Mouse (Mus musculus) embryo, embryonic 10 days (tissue): Measurements from ENCODE around the gene Lrp4.

Source experiments
- DNase-seq: peaks from one replicate; pipeline ENCODE4 v3.0.0-alpha.2; 2015; ENCODE audit warnings: low spot score

The Lrp4 gene

GRCm38 (mm10) chr2:91457259-91457655 lies at the start of gene Lrp4:
TSS of gene Lrp4 (plus strand) at chr2:91457511.
- DNase-seq = peak; percentile 63

- DNase-seq = no peak
Observed at GRCm38 (mm10) chr2:91408031-91408430, 49.3 kb upstream of the Lrp4 start.

GRCm38 (mm10) chr2:91411473-91411872 lies 45.8 kb upstream of the Lrp4 start:
- DNase-seq = peak; percentile 32

GRCm38 (mm10) chr2:91412361-91412760 lies 45.0 kb upstream of the Lrp4 start:
- DNase-seq = peak; percentile 54

- DNase-seq = no peak
Observed at GRCm38 (mm10) chr2:91413811-91414210, 43.5 kb upstream of the Lrp4 start.

- DNase-seq = no peak
Observed at GRCm38 (mm10) chr2:91421641-91422040, 35.7 kb upstream of the Lrp4 start.

GRCm38 (mm10) chr2:91424061-91424720 lies 33.1 kb upstream of the Lrp4 start:
- no peak for DNase-seq

- DNase-seq = no peak
Observed at GRCm38 (mm10) chr2:91426321-91426720, 31.0 kb upstream of the Lrp4 start.

GRCm38 (mm10) chr2:91429146-91429545 lies 28.2 kb upstream of the Lrp4 start:
- no peak for DNase-seq

GRCm38 (mm10) chr2:91429915-91430599 lies 27.3 kb upstream of the Lrp4 start:
- peak; percentile 22 for DNase-seq

GRCm38 (mm10) chr2:91430600-91430919 lies 26.8 kb upstream of the Lrp4 start:
- peak; percentile 14 for DNase-seq

GRCm38 (mm10) chr2:91436713-91437112 lies 20.6 kb upstream of the Lrp4 start:
- no peak for DNase-seq

GRCm38 (mm10) chr2:91437116-91437815 lies 20.0 kb upstream of the Lrp4 start:
- DNase-seq = no peak

- no peak for DNase-seq
Observed at GRCm38 (mm10) chr2:91439271-91439670, 18.0 kb upstream of the Lrp4 start.

- no peak for DNase-seq
Observed at GRCm38 (mm10) chr2:91439876-91440275, 17.4 kb upstream of the Lrp4 start.

- DNase-seq = no peak
Observed at GRCm38 (mm10) chr2:91440686-91441085, 16.6 kb upstream of the Lrp4 start.

GRCm38 (mm10) chr2:91441715-91442114 lies 15.6 kb upstream of the Lrp4 start:
- DNase-seq = no peak

GRCm38 (mm10) chr2:91442241-91442640 lies 15.1 kb upstream of the Lrp4 start:
- DNase-seq = no peak

- peak; percentile 97 for DNase-seq
Observed at GRCm38 (mm10) chr2:91444286-91444892, 12.9 kb upstream of the Lrp4 start, which contains the start of gene 1110051M20Rik. TSS of gene 1110051M20Rik (minus strand) at chr2:91444704.

GRCm38 (mm10) chr2:91449662-91450061 lies 7.6 kb upstream of the Lrp4 start:
- DNase-seq = no peak

- DNase-seq = no peak
Observed at GRCm38 (mm10) chr2:91450316-91450715, 7.0 kb upstream of the Lrp4 start.

GRCm38 (mm10) chr2:91452658-91453057 lies 4.7 kb upstream of the Lrp4 start:
- no peak for DNase-seq
